Mouse (Mus musculus): Measurements from ENCODE around the gene Ferd3l.

Gene Ferd3l

DNA sequence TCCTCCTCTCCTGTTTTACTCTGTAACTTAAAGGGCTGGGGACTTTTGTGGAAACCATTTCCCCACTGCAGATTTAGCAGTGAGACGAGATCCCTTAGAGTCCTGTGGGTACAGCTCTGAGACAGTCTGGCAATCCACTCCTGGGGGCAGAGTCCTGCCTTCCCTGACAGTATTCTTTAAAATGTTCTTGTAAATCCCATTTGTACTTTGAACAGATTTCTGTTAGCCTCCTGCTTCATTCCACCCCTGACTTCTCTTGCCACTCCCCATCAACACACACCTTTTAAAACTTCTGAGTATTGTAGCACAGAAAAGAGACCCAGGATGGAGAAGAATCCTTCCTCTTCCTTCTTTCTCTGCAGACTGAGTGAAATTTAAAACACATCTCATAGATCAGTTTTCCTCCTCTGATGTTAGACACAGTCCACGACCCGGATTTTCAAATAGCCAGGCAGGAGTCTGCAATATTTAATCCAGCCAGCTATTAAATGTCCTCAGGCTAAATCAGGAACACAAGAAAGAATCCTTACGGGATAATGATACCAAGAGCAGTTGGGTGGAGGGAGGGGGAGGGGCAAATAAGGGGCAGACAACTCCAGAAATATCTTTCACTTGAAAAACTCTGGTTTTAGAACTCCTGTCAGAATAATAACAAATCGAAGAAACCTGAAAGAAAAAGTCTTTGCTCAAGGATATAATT, 37.6 kb downstream of the Ferd3l start:
- no peak for DNase-seq (ENCODE audit: low read depth, low spot score)

GRCm38 (mm10) chr12:33966490-33967415, 38.5 kb downstream of the Ferd3l start:
- no peak for DNase-seq (ENCODE audit: low read depth, low spot score)

DNA sequence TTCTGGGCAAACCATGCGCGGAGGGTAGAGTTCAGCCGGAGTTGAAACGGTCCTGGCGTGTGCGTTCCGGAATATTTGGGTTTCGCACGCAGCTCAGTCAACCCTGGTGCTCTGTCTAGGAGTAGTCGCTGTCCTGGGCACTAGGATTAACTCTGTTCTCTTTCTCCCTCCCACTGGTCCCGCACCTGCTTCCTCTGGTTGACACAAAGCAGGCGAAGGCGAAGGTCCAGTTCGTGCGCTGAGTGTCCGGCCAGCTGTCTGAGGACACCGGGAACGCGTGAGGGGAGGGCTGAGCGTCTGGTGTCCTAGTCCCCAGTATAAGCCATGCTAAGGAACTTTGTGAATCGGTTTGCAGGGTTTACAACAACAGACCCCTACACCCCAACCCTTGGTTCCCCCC, 39.3 kb downstream of the Ferd3l start:
- no peak for DNase-seq (ENCODE audit: low read depth, low spot score)

DNA sequence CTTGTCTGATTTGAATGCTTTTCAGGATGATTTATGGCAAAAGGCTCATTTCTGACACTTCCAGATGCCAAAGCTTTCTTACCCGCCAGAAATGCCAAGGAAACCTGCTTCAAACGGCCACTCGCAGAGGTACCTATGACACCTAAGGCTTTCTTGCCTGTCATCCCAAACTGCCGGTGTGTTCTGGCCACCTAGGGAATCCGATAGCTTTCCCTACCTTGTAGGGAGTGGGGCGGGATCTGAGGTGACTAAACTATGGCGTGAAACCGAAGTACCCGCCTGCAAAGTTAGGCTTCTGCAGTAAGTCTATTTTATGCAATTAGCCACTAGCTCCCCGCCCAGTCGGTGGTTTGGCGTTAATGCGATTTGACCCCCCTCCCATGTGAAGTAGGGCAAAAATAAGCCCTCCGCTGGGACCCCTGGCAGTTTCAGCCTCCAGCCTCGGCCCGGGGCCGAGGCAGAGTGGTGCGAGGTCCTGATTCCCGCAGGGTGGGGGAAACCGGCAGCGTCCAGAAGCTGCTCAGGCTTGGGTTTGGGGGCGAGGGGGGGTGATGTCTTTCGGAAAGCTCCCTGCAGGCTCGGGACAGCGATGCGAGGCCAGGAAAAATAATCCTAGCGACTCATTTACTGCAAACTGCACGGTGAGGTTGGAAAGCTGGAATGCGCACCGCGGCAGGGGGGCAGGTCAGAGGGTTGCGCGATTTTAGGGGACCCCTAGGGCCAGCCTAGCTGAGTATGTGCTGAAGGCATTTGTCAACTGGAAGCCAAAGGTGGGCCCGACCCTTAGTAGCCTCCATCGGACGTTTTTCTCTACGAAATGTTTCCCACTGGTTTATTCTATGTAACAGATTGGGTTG, 40.0 kb downstream of the Ferd3l start:
- DNase-seq (ENCODE audit: low read depth, low spot score): no peak

DNA sequence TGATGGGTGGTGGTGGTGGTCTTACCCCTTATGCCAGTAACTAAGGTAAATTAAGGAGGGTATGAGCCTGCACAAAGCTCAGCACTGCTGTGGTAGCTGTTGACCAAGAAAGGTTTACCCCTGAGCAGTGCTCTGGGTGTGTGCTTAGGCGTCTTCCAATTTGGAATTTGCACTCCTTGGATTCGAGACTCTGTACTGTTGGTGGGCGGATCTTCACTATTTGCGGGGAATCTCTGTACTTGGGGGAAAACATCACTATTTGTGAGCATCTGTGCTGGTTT, 40.6 kb downstream of the Ferd3l start:
- DNase-seq (ENCODE audit: low read depth, low spot score): no peak

Data from CD4-positive, CD25-positive, alpha-beta regulatory T cell, adult 2 months (primary cell).